Mouse (Mus musculus): ENCODE results near the gene Tmem189. TPM values are rescaled to one million over a fixed set of nuclear protein-coding genes. Genes with fewer than 3 reads are reported as not detected.
"Not testable (repeated sequence)": the region's sequence is repeated elsewhere in the genome, so short reads cannot be mapped to it uniquely, and the experiment has no call there.

The Tmem189 gene
- polyA plus RNA-seq, 1 experiment, result 11.7 TPM

DNA sequence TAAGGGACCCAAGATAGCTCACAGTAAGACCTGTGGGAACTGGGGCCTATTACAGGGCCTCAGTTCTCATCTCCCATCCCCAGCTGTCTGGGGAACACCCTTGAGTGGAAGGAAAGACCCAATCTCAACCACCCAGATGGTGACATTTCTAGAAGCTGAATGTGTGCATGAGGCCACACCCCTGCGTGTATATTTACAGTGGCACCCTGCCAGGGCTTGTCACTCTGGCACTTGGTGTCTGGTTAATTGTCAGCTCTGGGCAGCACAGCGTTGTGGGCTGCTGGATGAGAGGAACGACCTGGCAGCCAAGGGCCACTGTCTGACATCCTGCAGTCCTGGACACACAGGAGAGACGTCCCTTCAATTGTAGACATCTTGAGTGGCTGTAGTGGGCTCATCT lies 60.8 kb downstream of the Tmem189 start:
- TF ChIP-seq GATA1 (IDR thresholded peaks at IDR 0.05; ENCODE audit: low read length) (peak; percentile 98), TAL1 (IDR thresholded peaks at IDR 0.05; ENCODE audit: low read length) (peak; percentile 99)
- peaks cover 73% of the 10 kb centered on the region for H3K36me3 ChIP-seq (ENCODE audit: control insufficient read depth)

GRCm38 (mm10) chr2:167627019-167627418 lies 62.6 kb downstream of the Tmem189 start:
- peaks cover 79% of the 10 kb centered on the region for H3K4me1 ChIP-seq (ENCODE audit: control insufficient read depth)
- H3K9me3 ChIP-seq (ENCODE audit: control insufficient read depth, low read length), result no peaks in the 10 kb centered on the region
- H3K27me3 ChIP-seq (ENCODE audit: control insufficient read depth), result no peaks in the 10 kb centered on the region
- H3K4me3 ChIP-seq (replicated peaks), result peak overlapping the region; percentile 90
- no peak for TF ChIP-seq GATA1 (IDR thresholded peaks at IDR 0.05; ENCODE audit: low read length)
- no peak for TF ChIP-seq TAL1 (IDR thresholded peaks at IDR 0.05; ENCODE audit: low read length)
- peaks cover 84% of the 10 kb centered on the region for H3K36me3 ChIP-seq (ENCODE audit: control insufficient read depth)

More for the DNA sequence above, 60.8 kb downstream of the Tmem189 start:
- Histone ChIP-seq H3K4me3 (replicated peaks) (peak overlapping the region; percentile 90), H3K9me3 (ENCODE audit: control insufficient read depth, low read length) (no peaks in the 10 kb centered on the region), H3K4me1 (ENCODE audit: control insufficient read depth) (peaks cover 81% of the 10 kb centered on the region), H3K27me3 (ENCODE audit: control insufficient read depth) (no peaks in the 10 kb centered on the region)

DNA sequence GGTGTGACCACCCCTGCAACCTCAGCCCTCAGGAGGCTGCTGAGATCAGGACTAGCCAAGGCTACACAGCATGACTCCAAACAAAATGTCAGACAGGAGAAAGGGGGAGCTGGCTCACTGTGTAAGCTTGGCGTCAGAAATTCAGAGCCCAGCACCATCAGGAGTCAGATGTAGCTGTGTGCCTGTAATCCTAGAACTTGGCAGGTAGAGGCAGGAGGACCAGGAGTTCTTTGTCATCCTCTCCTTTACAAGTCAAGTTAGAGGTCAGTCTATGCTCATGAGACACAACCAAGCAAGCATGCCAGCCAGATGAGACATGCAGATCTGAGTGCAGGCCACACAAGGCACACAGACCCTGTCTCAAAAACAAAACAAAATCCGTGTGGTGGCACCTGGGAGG lies 64.0 kb downstream of the Tmem189 start:
- Histone ChIP-seq H3K9me3 (ENCODE audit: control insufficient read depth, low read length) (no peaks in the 10 kb centered on the region), H3K27me3 (ENCODE audit: control insufficient read depth) (no peaks in the 10 kb centered on the region), H3K4me1 (ENCODE audit: control insufficient read depth) (peaks cover 90% of the 10 kb centered on the region), H3K4me3 (replicated peaks) (peak overlapping the region; percentile 2), H3K36me3 (ENCODE audit: control insufficient read depth) (peaks cover 95% of the 10 kb centered on the region)
- no peak for TF ChIP-seq TAL1 (IDR thresholded peaks at IDR 0.05; ENCODE audit: low read length)
- TF ChIP-seq GATA1 (IDR thresholded peaks at IDR 0.05; ENCODE audit: low read length), result no peak

DNA sequence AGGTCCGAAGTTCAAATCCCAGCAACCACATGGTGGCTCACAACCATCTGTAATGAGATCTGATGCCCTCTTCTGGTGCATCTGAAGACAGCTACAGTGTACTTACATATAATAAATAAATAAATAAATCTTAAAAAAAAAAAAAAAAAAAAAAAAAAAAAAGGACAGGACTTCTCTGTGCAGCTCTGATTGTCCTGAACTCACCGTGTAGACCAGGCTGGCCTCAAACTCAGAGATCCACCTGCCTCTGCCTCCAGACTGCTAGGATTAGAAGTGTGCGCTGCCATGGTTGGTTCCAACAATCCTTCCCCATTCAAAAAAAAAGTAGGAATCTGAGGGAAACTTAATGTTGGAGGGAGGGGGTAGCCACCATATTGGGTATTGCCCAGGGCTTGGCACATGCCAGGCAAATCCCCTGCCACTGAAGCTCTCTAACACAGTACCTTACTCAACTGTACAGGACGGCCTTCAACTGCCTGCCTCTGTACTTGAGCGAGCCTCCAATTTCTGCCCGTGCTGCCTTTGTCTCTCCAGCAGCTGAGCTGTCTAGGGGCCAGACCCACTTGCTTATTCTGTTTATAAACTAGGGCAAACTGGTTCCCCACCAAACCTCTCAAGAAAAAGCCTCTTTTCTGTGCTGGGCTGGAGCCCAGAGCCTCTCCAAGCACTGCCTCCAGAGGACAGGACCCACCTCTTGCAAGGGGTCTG lies 65.1 kb downstream of the Tmem189 start:
- peaks cover 86% of the 10 kb centered on the region for H3K4me1 ChIP-seq (ENCODE audit: control insufficient read depth)
- H3K36me3 ChIP-seq (ENCODE audit: control insufficient read depth), result peaks cover 95% of the 10 kb centered on the region
- no peaks in the 10 kb centered on the region for H3K27me3 ChIP-seq (ENCODE audit: control insufficient read depth)

GRCm38 (mm10) chr2:167622965-167623364 lies 66.7 kb downstream of the Tmem189 start:
- no peaks in the 10 kb centered on the region for H3K9me3 ChIP-seq (ENCODE audit: control insufficient read depth, low read length)
- H3K36me3 ChIP-seq (ENCODE audit: control insufficient read depth), result peaks cover 94% of the 10 kb centered on the region
- peaks cover 83% of the 10 kb centered on the region for H3K4me1 ChIP-seq (ENCODE audit: control insufficient read depth)
- TF ChIP-seq TAL1 (IDR thresholded peaks at IDR 0.05; ENCODE audit: low read length) (no peak), GATA1 (IDR thresholded peaks at IDR 0.05; ENCODE audit: low read length) (no peak)
- H3K27me3 ChIP-seq (ENCODE audit: control insufficient read depth), result no peaks in the 10 kb centered on the region
- no peak overlapping the region for H3K4me3 ChIP-seq (replicated peaks)

More for the DNA sequence above, 65.1 kb downstream of the Tmem189 start:
- no peak; the same call in 2 of the 3 replicates for TF ChIP-seq TAL1 (IDR thresholded peaks at IDR 0.05; ENCODE audit: low read length)
- TF ChIP-seq GATA1 (IDR thresholded peaks at IDR 0.05; ENCODE audit: low read length), result no peak
- H3K4me3 ChIP-seq (replicated peaks), result no peak overlapping the region
- H3K9me3 ChIP-seq (ENCODE audit: control insufficient read depth, low read length), result no peaks in the 10 kb centered on the region

GRCm38 (mm10) chr2:167622352-167622751 lies 67.3 kb downstream of the Tmem189 start:
- H3K27me3 ChIP-seq (ENCODE audit: control insufficient read depth), result no peaks in the 10 kb centered on the region
- peaks cover 78% of the 10 kb centered on the region for H3K4me1 ChIP-seq (ENCODE audit: control insufficient read depth)
- TF ChIP-seq TAL1 (IDR thresholded peaks at IDR 0.05; ENCODE audit: low read length) (no peak), GATA1 (IDR thresholded peaks at IDR 0.05; ENCODE audit: low read length) (no peak)
- H3K36me3 ChIP-seq (ENCODE audit: control insufficient read depth), result peaks cover 94% of the 10 kb centered on the region
- no peak overlapping the region for H3K4me3 ChIP-seq (replicated peaks)
- H3K9me3 ChIP-seq (ENCODE audit: control insufficient read depth, low read length), result no peaks in the 10 kb centered on the region

DNA sequence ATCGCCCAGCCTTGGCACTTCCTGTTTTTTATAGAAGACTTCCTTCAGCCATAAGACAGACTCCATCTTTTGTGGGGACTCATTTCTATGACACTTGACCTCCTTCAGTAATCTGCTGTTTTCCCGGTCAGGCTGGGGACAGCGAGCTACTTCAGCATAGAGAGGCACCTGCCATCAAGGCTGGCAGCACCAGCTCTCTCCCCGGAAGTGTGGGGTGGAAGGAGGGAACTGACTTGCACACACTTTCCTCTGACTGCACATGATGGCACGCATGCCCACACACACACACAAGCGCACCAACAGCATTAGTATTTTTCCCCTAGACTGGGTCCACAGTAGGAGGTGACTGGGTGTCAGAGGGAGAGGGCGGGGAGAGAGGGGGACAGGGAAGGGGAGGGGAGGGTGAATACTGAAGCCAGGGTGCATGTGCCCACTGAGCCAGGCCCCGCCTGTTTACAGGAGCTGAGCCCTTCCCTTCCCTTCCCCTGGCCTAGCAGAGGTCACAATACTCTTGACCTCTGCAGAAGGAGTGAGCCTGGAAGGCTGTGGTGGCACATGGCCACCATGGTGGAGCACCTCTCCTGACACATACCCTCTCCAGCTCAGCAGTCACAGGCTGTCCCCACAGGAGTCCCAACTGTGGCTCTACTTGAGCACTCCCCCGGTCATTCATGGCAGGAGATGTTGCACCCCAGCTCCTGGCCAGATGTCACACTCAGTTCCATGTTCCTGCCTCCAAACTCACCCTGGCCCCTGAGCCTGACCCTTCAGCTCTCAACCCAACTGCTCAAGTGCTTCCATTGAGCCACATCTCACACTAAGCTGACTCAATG lies 68.2 kb downstream of the Tmem189 start:
- H3K4me1 ChIP-seq (ENCODE audit: control insufficient read depth), result peaks cover 74% of the 10 kb centered on the region
- H3K27me3 ChIP-seq (ENCODE audit: control insufficient read depth), result no peaks in the 10 kb centered on the region
- H3K36me3 ChIP-seq (ENCODE audit: control insufficient read depth), result peaks cover 94% of the 10 kb centered on the region
- TF ChIP-seq GATA1 (IDR thresholded peaks at IDR 0.05; ENCODE audit: low read length) (no peak), TAL1 (IDR thresholded peaks at IDR 0.05; ENCODE audit: low read length) (no peak)
- no peak overlapping the region for H3K4me3 ChIP-seq (replicated peaks)
- H3K9me3 ChIP-seq (ENCODE audit: control insufficient read depth, low read length), result no peaks in the 10 kb centered on the region

- H3K27me3 ChIP-seq (ENCODE audit: control insufficient read depth), result no peaks in the 10 kb centered on the region
- no peak overlapping the region for H3K4me3 ChIP-seq (replicated peaks)
- TF ChIP-seq TAL1 (IDR thresholded peaks at IDR 0.05; ENCODE audit: low read length) (no peak), GATA1 (IDR thresholded peaks at IDR 0.05; ENCODE audit: low read length) (no peak)
- peaks cover 99% of the 10 kb centered on the region for H3K36me3 ChIP-seq (ENCODE audit: control insufficient read depth)
- peaks cover 55% of the 10 kb centered on the region for H3K4me1 ChIP-seq (ENCODE audit: control insufficient read depth)
- peaks cover 18% of the 10 kb centered on the region for H3K9me3 ChIP-seq (ENCODE audit: control insufficient read depth, low read length)
These were observed 72.2 kb downstream of the Tmem189 start for GRCm38 (mm10) chr2:167617472-167617871.

- peaks cover 18% of the 10 kb centered on the region for H3K9me3 ChIP-seq (ENCODE audit: control insufficient read depth, low read length)
- H3K36me3 ChIP-seq (ENCODE audit: control insufficient read depth), result peaks cover 99% of the 10 kb centered on the region
- no peak for TF ChIP-seq GATA1 (IDR thresholded peaks at IDR 0.05; ENCODE audit: low read length)
- TF ChIP-seq TAL1 (IDR thresholded peaks at IDR 0.05; ENCODE audit: low read length), result no peak
- H3K4me3 ChIP-seq (replicated peaks), result no peak overlapping the region
- H3K27me3 ChIP-seq (ENCODE audit: control insufficient read depth), result no peaks in the 10 kb centered on the region
- peaks cover 55% of the 10 kb centered on the region for H3K4me1 ChIP-seq (ENCODE audit: control insufficient read depth)
These were observed 72.6 kb downstream of the Tmem189 start for GRCm38 (mm10) chr2:167617034-167617433.

- not testable (repeated sequence) for H3K4me3 ChIP-seq (replicated peaks); H3K27me3 ChIP-seq (ENCODE audit: control insufficient read depth)
- Histone ChIP-seq H3K36me3 (ENCODE audit: control insufficient read depth) (peaks cover 94% of the 10 kb centered on the region), H3K9me3 (ENCODE audit: control insufficient read depth, low read length) (peaks cover 18% of the 10 kb centered on the region), H3K4me1 (ENCODE audit: control insufficient read depth) (peaks cover 42% of the 10 kb centered on the region)
These were observed 76.3 kb downstream of the Tmem189 start for GRCm38 (mm10) chr2:167613335-167613734.
